Mouse (Mus musculus) heart, postnatal 36 days (tissue): Measurements from ENCODE around the gene Znrf1. TPM values are rescaled to one million over a fixed set of nuclear protein-coding genes. Genes with fewer than 3 reads are reported as not detected.
A peak's percentile ranks its signal among the peaks of the same experiment; 100 is the strongest.
"Not testable (repeated sequence)": the region's sequence is repeated elsewhere in the genome, so short reads cannot be mapped to it uniquely, and the experiment has no call there.

Experiments
- DNase-seq, 2 experiments: peaks; one replicate each; pipeline ENCODE4 v3.0.0; 2021 to 2022
- intact Hi-C: fragments of 180-260 bp; cut with DNase I; formaldehyde crosslinking; loops from one replicate; pipeline ENCODE4 v1.15.1; 2025
- total RNA-seq, 2 experiments: library from RNA; stranded (reverse); gene quantifications; 2 replicates each; pipeline ENCODE4 v1.2.3; 2021

The Znrf1 gene
- 10 to 100 TPM; 56.4 to 59.3 TPM for total RNA-seq

GRCm38 (mm10) chr8:111536031-111536977 is at the start of gene Znrf1:
Gene Znrf1, plus strand, starts transcription at chr8:111536097.
- peak; percentile 77 to 89 for DNase-seq
- intact Hi-C loops: loop anchor here (1.0 to 5.0 kb wide), 3 partner anchors 14 to 194 kb away; no protein-coding TSS in a partner anchor

GRCm38 (mm10) chr8:111490034-111490591 is 45.8 kb upstream of the Znrf1 start:
- intact Hi-C loops: no loop called here

GRCm38 (mm10) chr8:111491191-111491590 is 44.7 kb upstream of the Znrf1 start:
- intact Hi-C loops: no loop called here
- DNase-seq: no peak

More at GRCm38 (mm10) chr8:111490034-111490591, 45.8 kb upstream of the Znrf1 start:
- DNase-seq: no peak

DNA sequence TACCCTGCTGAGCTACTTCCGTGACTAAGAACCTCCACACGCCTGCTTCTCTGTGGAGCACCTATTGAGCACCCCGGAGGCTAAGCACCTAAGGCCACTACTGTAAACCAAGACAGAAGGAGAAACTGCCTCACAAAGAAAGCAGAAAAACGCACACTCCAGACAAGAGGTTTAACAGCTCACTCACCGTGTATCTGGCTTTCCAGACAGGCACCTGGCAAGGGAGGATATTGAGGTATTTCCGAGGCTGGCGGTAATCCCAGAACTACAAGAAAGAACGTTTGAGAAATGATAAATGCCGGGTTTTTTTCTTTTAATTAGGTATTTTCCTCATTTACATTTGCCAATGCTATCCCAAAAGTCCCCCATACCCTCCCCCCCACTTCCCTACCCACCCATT is 43.4 kb upstream of the Znrf1 start:
- peak in 1 of 2 experiments; percentile 30 for DNase-seq
- intact Hi-C loops: no loop called here

DNA sequence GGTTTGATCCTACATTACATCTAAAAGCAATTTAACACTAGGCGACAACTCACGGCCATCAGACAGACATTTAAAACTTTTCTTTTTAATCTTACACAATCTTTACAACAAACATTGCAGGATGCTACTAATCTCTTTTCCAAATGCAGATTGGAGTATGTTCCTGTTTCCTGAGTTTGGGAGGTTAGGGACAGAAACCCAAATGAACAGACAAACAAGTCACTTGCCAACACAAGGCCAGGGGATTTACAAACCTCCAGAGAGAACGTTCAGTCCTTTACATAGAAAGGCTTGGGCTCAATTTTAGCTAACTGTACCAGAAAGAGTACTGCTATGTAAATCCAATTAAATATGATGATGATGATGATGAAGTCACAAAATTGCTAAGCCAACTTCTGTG is 42.7 kb upstream of the Znrf1 start:
- intact Hi-C loops: no loop called here
- DNase-seq: no peak

GRCm38 (mm10) chr8:111496326-111496725 is 39.6 kb upstream of the Znrf1 start:
- no peak for DNase-seq
- intact Hi-C loops: no loop called here

DNA sequence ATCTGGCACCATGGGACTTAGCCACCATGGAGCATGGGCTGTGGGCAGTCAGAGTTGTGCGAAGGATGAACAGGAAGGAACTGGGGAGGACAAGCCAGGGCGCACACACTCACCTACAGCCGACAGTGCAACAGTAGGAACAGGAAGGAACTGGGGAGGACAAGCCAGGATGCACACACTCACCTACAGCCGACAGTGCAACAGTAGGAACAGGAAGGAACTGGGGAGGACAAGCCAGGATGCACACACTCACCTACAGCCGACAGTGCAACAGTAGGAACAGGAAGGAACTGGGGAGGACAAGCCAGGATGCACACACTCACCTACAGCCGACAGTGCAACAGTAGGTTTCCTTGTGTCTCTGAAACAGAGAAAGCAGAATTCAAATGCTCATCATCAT is 37.6 kb upstream of the Znrf1 start:
- intact Hi-C loops: loop anchor here (1.0 kb wide), 1 partner anchor 10 kb away; no protein-coding TSS in a partner anchor
- DNase-seq: not testable (repeated sequence)

GRCm38 (mm10) chr8:111501724-111502464 is 34.0 kb upstream of the Znrf1 start:
- DNase-seq: no peak

DNA sequence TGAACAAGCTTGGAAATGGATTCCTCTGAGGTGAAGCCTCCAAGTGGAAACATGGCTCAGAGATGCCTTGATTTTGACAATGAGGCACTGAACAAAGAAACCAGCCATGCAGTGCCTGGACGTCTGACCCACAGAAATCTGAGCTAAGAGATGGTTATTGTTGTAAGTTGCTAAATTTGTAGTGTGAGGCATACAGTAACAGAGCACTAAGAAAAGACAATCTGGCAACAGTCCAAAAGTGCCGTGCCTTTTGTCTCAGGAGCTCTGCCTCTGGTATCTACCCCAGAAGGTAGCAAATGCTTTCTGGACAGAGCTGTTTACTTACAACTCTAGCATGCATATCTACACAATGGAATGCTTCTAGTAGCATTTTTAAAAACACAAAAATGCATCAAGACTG is 27.3 kb upstream of the Znrf1 start:
- DNase-seq: no peak

More at GRCm38 (mm10) chr8:111501724-111502464, 34.0 kb upstream of the Znrf1 start:
- intact Hi-C loops: no loop called here

GRCm38 (mm10) chr8:111509278-111509677 is 26.6 kb upstream of the Znrf1 start:
- DNase-seq: no peak
- intact Hi-C loops: no loop called here

More for the DNA sequence above, 27.3 kb upstream of the Znrf1 start:
- intact Hi-C loops: loop anchor here (1.0 kb wide), 1 partner anchor 10 kb away; no protein-coding TSS in a partner anchor

DNA sequence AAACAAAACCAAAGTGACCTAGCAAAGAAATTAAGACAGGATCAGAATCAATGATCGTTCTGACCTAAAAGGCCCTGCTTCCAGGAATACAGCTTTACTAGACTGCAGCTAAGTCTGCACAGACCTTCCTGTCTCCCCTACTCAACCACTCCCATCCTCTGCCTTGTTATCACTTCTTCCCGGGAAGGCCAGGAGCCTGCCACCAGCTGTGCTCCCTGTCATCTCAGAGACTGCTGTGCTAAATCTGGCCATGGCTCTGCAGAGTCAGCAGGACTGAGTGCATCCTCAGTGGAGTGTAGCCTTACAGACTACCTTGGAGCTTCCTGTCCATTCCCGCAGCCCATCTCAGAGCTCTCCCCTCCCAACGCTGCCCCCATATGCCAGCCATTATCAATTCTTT is 25.5 kb upstream of the Znrf1 start:
- no peak for DNase-seq
- intact Hi-C loops: loop anchor here (2.0 kb wide), 1 partner anchor 22 kb away; no protein-coding TSS in a partner anchor

- no peak for DNase-seq
- intact Hi-C loops: no loop called here
Measured at GRCm38 (mm10) chr8:111512941-111513340, 23.0 kb upstream of the Znrf1 start.

DNA sequence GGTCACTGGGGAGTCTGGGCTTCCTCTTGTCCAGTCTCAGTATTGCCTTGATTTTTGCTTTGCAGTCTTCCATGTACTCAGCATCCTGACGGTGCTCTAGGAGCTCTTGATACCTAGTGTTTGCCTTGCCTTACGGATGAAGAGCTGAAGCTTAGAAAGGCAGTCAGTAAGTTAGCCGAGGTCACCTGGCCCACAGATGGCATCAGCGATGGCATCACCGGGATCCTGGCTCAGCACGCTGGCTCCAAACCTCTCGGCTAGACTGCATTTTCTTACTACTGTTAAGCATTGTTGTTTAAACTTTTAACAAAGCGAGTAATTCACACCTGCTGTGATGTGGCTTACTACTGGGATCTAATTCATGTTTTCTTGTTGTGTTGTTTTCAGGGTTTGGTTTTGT is 22.5 kb upstream of the Znrf1 start:
- intact Hi-C loops: no loop called here

GRCm38 (mm10) chr8:111516451-111517035 is 19.4 kb upstream of the Znrf1 start:
- DNase-seq: no peak

More for the DNA sequence above, 22.5 kb upstream of the Znrf1 start:
- no peak for DNase-seq

DNA sequence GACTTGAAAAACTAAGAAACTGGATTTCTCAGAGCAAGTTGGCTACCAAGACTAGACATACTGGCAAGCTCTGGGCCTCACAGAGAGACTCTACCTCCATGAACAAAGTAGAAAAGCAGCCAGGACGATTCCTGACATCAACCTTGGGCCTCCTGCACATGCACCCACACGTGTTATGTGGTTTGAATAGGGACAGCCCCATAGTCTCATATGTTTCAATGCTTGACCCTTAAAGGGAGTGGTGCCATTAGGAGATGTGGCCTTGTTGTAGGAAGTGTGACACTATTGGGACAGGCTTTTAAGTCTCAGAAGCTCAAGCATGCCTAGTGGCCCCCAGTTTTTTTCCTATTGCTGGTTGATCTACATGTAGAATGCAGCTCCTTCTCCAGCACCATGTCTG is 18.4 kb upstream of the Znrf1 start:
- DNase-seq: no peak
- intact Hi-C loops: no loop called here

More at GRCm38 (mm10) chr8:111516451-111517035, 19.4 kb upstream of the Znrf1 start:
- intact Hi-C loops: no loop called here

DNA sequence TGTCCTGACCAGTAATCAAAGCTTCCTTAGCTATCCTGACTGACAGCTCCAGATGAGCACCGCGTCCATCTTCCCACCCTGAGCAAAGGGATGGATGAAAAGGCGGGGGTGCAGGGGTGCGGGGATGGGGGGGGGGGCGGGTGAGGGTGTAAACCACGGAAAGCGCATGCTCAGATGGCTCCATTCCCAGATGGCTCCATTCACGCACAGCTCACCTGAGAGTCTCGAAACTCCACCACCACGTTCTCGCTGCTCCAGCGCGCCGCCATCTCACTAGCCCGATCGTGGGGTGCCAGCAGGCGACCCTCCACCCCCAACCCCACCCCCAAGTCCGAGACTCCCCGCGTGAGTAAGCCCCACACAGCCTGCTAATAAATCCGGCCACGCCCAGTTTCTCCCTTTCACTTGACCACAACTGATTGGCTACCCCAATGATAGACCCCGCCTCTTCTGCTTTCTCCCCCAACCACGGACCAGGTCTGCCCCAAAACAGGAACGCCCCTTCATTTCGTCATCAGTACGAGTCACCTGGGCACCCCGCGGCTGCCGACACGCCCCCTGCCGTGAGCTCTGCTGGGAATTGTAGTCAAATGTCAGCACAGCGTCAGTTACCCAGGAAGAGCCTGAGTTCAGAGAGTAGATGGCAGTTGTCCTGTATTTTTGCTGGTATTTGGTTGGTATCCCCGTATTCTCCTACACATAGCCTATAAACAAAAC is 14.0 kb upstream of the Znrf1 start, which contains the start of gene Wdr59:
Gene Wdr59, minus strand, starts transcription at position 380 of the 717 bp plus-strand sequence.
- intact Hi-C loops: no loop called here

GRCm38 (mm10) chr8:111526403-111527024 is 9.4 kb upstream of the Znrf1 start:
- intact Hi-C loops: no loop called here
- DNase-seq: no peak

More for the DNA sequence above, 14.0 kb upstream of the Znrf1 start, which contains the start of gene Wdr59:
- peak; percentile 91 to 93 for DNase-seq

DNA sequence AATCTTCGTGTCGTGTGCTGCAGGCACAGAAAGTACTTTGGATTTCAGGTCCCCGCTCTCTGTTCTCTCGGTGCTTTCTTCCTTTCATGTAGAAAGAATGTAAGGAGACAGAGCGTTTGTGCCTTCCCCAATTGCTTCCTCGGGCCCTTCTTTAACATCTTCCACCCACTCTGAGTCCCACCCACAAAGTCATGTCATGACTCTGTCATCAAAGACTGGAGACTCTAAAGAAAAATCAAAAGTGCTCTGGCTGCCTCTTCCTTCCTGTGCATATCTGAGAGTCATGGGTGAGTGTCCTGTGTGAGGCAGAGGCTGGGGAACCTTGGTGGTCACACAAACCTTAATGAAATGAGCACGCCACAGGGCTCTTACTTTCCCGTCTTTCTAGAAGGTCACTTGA is 8.7 kb upstream of the Znrf1 start:
- no peak for DNase-seq
- intact Hi-C loops: no loop called here

GRCm38 (mm10) chr8:111528071-111528470 is 7.8 kb upstream of the Znrf1 start:
- DNase-seq: no peak

More at GRCm38 (mm10) chr8:111528071-111528470, 7.8 kb upstream of the Znrf1 start:
- intact Hi-C loops: no loop called here
